Mouse (Mus musculus) liver, adult 2 months (tissue): ENCODE data around the gene Olr1. TPM values are rescaled to one million over a fixed set of nuclear protein-coding genes. Genes with fewer than 3 reads are reported as not detected.
A peak's percentile ranks its signal among the peaks of the same experiment; 100 is the strongest.

Experiments used
- DNase-seq: peaks from one replicate; pipeline ENCODE4 v3.0.0-alpha.2; 2011; ENCODE audit warnings: low read depth, low spot score; ENCODE audit errors: extremely low read depth
- H3K27ac ChIP-seq: fragments of 200-500 bp; replicated peaks from 2 replicates; pipeline ENCODE4 v1.5.1; 2012; ENCODE audit warnings: low read depth, mild to moderate bottlenecking, control low read depth, inconsistent platforms, low read length; ENCODE audit not compliant: insufficient read depth
- H3K27me3 ChIP-seq: fragments of 200-500 bp; 2 replicates; pipeline ENCODE4 v1.6.1; 2012; ENCODE audit warnings: mild to moderate bottlenecking, moderate library complexity, low read length, inconsistent platforms; ENCODE audit not compliant: control insufficient read depth, insufficient read depth
- H3K36me3 ChIP-seq: fragments of 200-500 bp; 2 replicates; pipeline ENCODE4 v1.6.1; 2012; ENCODE audit warnings: low read length, inconsistent platforms; ENCODE audit not compliant: control insufficient read depth, insufficient read depth
- H3K4me1 ChIP-seq: fragments of 200-500 bp; 2 replicates; pipeline ENCODE4 v1.6.1; 2011; ENCODE audit warnings: low read length; ENCODE audit not compliant: control insufficient read depth, insufficient read depth
- H3K4me3 ChIP-seq: fragments of 200-500 bp; 2 replicates; pipeline ENCODE4 v1.5.1; 2011; ENCODE audit warnings: low read depth, mild to moderate bottlenecking, control low read depth, low read length, moderate library complexity; ENCODE audit not compliant: insufficient read depth
- H3K79me2 ChIP-seq: fragments of 200-500 bp; 2 replicates; pipeline ENCODE4 v1.6.1; 2012; ENCODE audit warnings: inconsistent platforms, mild to moderate bottlenecking, low read length, moderate library complexity; ENCODE audit not compliant: control insufficient read depth, insufficient read depth
- H3K9ac ChIP-seq: fragments of 200-500 bp; 2 replicates; pipeline ENCODE4 v1.6.1; 2012; ENCODE audit warnings: low read depth, mild to moderate bottlenecking, control low read depth, inconsistent platforms, low read length
- CTCF ChIP-seq: fragments of 200-500 bp; IDR thresholded peaks from 2 replicates; pipeline ENCODE4 v1.5.1; 2011; ENCODE audit warnings: low read depth, low read length, control low read depth
- POLR2A ChIP-seq: fragments of 200-500 bp; IDR thresholded peaks from 2 replicates; pipeline ENCODE4 v1.6.1; 2011; ENCODE audit warnings: low read length, control low read depth; ENCODE audit not compliant: insufficient read depth; ENCODE audit errors: extremely low read depth
- WGBS: fragments of 180-500 bp; shearing (Covaris S2); methylation state at CpG from one replicate; pipeline ENCODE4 v1.1.7; 2018; 5-methylcytosine and 5-hydroxymethylcytosine counted together
- polyA plus RNA-seq: library from polyadenylated mRNA; depleted of rRNA; stranded (reverse); fragments of >200 nt; gene quantifications from 2 replicates; pipeline ENCODE4 v1.2.3, GENCODE M21; 2012
- total RNA-seq: library from RNA; depleted of rRNA; stranded (reverse); fragments of >200 nt; gene quantifications from 2 replicates; pipeline ENCODE4 v1.2.3, GENCODE M21; 2014

Gene Olr1
- total and polyA plus RNA-seq, 2 experiments: not detected

DNA sequence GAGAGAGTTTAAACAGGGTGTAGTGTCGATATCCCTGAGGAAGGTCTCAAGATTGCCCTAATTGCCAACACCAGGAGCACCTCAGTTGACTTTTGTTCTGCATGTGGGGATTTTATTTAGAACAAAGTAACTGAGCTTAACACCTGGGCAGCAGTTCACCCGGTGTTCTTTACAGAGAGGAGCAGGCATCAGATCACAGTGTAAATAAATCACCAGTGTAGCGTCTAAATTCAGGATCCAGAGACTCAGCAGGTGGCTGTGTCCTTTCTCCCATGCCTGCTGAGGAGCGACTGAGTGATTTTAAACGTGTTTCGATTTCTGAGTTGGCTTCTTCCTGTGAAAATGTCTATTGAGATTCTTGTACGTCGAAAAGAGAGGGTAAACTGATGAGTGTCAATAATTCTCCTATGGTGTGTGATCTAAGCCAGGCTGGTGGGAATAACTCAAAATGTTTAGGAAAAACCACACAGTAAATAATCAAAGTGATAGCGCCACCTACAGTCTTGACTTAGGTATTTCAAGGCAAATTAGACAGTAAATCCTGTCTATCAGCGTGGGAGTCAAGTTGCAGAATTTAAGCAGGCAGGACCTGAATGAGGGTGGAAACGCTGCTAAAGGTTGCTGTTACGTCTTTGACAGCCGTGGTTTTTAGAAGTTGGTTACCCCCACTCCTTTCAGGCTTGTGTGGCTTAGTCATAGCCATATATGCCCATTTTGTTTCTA is 30.4 kb downstream of the Olr1 start:
- peak; percentile 67 for DNase-seq
- H3K36me3 ChIP-seq: no peaks in the 10 kb centered on the region
- H3K9ac ChIP-seq: peak overlapping the region; percentile 41; the same call in 1 of the 2 replicates
- no peaks in the 10 kb centered on the region for H3K27me3 ChIP-seq
- H3K4me1 ChIP-seq: peaks cover 5% of the 10 kb centered on the region; the same call in 1 of the 2 replicates
- H3K4me3 ChIP-seq: no peak overlapping the region
- 0 out of 2 replicates have a peak overlapping the region, but pooled peaks have one; percentile 12 for H3K27ac ChIP-seq
- 15% methylated on average over 13 of the region's 13 CpGs for WGBS
- no peaks in the 10 kb centered on the region for H3K79me2 ChIP-seq
- TF ChIP-seq POLR2A: no peak
- TF ChIP-seq CTCF: peak; percentile 51

DNA sequence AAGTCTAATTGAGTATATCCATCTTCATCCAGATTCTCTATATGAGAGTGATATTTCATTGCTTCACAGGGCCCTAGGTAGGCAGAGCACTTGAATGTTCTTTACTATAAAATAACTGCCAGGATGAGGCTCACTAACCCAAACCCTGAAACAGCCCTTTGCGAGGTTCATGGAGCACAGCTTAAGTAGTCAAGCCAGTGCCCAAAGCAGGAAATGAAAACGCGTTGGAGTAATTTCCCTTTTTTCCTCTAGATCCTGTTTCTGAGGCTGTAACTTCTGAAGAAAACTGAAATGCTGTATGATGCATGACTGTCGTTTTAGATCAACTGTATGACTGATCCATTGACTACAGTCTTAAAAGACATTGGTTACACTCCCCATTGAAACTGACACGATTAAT is 34.3 kb downstream of the Olr1 start:
- 79% methylated on average over 5 of the region's 5 CpGs for WGBS
- Histone ChIP-seq H3K27ac (no peak overlapping the region), H3K27me3 (no peaks in the 10 kb centered on the region), H3K4me3 (no peak overlapping the region), H3K79me2 (no peaks in the 10 kb centered on the region), H3K36me3 (no peaks in the 10 kb centered on the region), H3K4me1 (peaks cover 9% of the 10 kb centered on the region), H3K9ac (no peak overlapping the region)
- no peak for TF ChIP-seq CTCF
- no peak for TF ChIP-seq POLR2A
- DNase-seq: peak; percentile 36

DNA sequence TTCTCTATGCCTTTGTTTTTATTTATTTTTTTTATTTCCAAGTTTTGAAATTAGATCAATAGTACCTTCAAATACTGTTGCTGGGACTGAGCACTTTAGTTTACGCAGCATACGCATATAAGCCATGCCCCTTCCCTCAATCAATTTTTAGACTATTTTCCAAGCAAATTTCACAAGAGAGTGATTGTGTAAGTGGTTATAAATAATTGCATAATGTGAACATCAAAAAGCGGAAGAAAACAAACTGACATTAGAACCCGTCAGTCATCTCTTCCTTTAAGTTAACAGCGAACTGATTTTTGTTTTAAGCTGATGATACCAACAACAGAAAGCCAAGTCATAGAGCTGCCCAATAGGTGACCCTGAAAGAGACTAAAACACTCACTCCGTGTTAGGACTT is 35.6 kb downstream of the Olr1 start:
- Histone ChIP-seq H3K4me1 (peaks cover 8% of the 10 kb centered on the region), H3K36me3 (no peaks in the 10 kb centered on the region), H3K4me3 (peak overlapping the region; percentile 40; the same call in 1 of the 2 replicates), H3K79me2 (no peaks in the 10 kb centered on the region), H3K27ac (0 out of 2 replicates have a peak overlapping the region, but pooled peaks have one; percentile 17), H3K27me3 (no peaks in the 10 kb centered on the region), H3K9ac (no peak overlapping the region)
- WGBS: 26% methylated on average over 6 of the region's 6 CpGs
- DNase-seq: peak; percentile 84
- TF ChIP-seq CTCF: no peak

DNA sequence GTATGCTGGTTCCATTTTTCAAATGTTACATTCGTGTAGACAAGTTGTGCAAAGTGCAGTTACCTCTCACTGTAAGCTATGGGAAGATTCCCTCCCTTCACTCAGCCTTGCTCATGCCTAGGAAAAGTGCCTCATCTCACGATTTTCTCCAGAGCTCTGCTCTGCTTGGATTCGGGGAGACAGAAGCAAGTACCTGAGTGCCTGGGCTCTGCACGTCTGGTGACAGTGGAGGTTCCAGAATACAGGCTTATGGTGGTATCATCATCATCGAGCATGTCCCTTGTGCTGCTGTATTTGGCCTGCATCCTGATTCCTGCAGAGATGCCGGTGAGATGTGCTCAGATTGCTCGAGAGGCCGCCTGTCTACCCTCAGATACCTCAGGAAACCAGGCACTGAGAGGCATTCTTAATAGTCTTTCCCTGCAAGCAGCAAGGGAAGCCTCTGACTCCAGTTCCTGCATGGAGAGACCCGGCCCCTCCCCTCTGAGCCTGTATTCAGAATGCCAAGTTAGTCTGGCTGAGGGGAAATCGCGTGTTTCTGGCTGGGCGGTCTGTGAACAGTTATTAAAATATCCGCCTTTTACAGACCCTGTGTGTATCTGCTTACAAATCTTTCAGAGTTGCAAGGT is 55.4 kb downstream of the Olr1 start, which contains the start of gene Clec1a:
TSS of gene Clec1a (minus strand) at position 590 of the 629 bp plus-strand sequence.
- TF ChIP-seq CTCF: no peak
- TF ChIP-seq POLR2A: no peak
- no peaks in the 10 kb centered on the region for H3K36me3 ChIP-seq
- H3K9ac ChIP-seq: peak within 1 kb of the TSS; percentile 86
- peak within 1 kb of the TSS; percentile 82 for H3K27ac ChIP-seq
- H3K27me3 ChIP-seq: no peaks in the 10 kb centered on the region
- WGBS: 64% methylated on average over 13 of the region's 13 CpGs
- peak within 1 kb of the TSS; percentile 54 for H3K4me3 ChIP-seq
- no peak for DNase-seq
- no peaks in the 10 kb centered on the region for H3K4me1 ChIP-seq
- no peaks in the 10 kb centered on the region for H3K79me2 ChIP-seq

DNA sequence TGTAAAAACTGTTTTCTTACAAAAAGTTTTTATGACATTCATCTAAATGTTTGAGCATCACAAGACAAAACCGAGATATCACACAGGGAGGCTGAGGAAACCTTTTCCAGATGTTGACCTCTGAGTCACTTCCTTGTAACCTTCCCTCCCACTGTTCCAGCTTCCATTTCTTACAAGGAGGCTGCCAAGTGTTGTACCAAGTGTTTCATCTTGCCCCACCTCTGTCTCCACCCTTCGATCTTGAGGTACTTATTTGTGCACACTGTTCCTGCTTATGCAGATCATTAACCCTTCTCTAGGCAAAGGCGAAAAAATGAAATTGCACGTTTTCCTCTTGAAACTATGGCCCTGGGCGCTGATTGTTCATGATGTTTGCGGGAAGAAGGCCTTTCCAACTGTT is 57.2 kb downstream of the Olr1 start:
- no peak for TF ChIP-seq POLR2A
- no peak for TF ChIP-seq CTCF
- DNase-seq: no peak
- Histone ChIP-seq H3K79me2 (no peaks in the 10 kb centered on the region), H3K4me3 (no peak overlapping the region), H3K36me3 (no peaks in the 10 kb centered on the region), H3K9ac (no peak overlapping the region), H3K27ac (peak overlapping the region; percentile 21; the same call in 1 of the 2 replicates), H3K4me1 (no peaks in the 10 kb centered on the region), H3K27me3 (no peaks in the 10 kb centered on the region)
- WGBS: 75% methylated on average over 6 of the region's 6 CpGs

DNA sequence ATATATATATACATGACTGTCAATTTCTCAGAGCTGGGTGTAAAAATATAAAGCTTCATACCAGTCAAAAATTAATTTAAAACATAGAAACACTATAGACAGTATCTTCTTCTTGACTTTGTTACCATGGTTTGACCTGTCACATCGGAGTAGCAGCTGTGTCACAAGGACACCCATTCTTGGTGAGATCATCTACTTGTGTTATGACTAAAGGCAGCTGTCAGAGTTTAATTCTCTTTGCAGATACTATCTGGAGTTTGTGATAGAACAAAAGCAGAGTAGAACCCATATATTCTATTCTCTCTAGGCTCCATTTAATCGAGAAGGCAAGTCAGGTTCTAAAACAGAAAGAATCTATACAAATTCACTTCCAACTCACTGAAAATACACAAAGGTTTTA is 68.9 kb downstream of the Olr1 start:
- 88% methylated on average over 2 of the region's 2 CpGs for WGBS
- no peaks in the 10 kb centered on the region; the same call in 1 of the 2 replicates for H3K4me1 ChIP-seq

More for the DNA sequence above, 68.9 kb downstream of the Olr1 start:
- DNase-seq: no peak
- no peak overlapping the region for H3K4me3 ChIP-seq
- H3K9ac ChIP-seq: no peak overlapping the region
- TF ChIP-seq POLR2A: no peak
- TF ChIP-seq CTCF: no peak
- H3K27me3 ChIP-seq: no peaks in the 10 kb centered on the region
- no peaks in the 10 kb centered on the region for H3K36me3 ChIP-seq
- H3K79me2 ChIP-seq: no peaks in the 10 kb centered on the region
- no peak overlapping the region for H3K27ac ChIP-seq
